Mouse (Mus musculus) thymus, adult 2 months (tissue): ENCODE measurements around the gene Abi3. TPM values are rescaled to one million over a fixed set of nuclear protein-coding genes. Genes with fewer than 3 reads are reported as not detected.

ENCODE experiments used
- DNase-seq: peaks from one replicate; pipeline ENCODE4 v3.0.0; 2021
- H3K27ac ChIP-seq: fragments of 200-500 bp; 2 replicates; pipeline ENCODE4 v1.5.1; 2012; ENCODE audit warnings: low read length, control low read depth; ENCODE audit not compliant: control insufficient read depth, insufficient read depth
- H3K27me3 ChIP-seq: fragments of 200-500 bp; 2 replicates; pipeline ENCODE4 v1.6.1; 2012; ENCODE audit warnings: mild to moderate bottlenecking, low read length, moderate library complexity, mixed read lengths; ENCODE audit not compliant: control insufficient read depth, insufficient read depth
- H3K36me3 ChIP-seq: fragments of 200-500 bp; 2 replicates; pipeline ENCODE4 v1.6.1; 2012; ENCODE audit warnings: mild to moderate bottlenecking, low read length, moderate library complexity; ENCODE audit not compliant: control insufficient read depth, insufficient read depth
- H3K4me1 ChIP-seq: fragments of 200-500 bp; replicated peaks from 2 replicates; pipeline ENCODE4 v1.6.1; 2012; ENCODE audit warnings: low read length; ENCODE audit not compliant: control insufficient read depth, insufficient read depth
- H3K4me3 ChIP-seq: fragments of 200-500 bp; 2 replicates; pipeline ENCODE4 v1.5.1; 2012; ENCODE audit warnings: mild to moderate bottlenecking, low read length, control low read depth, moderate library complexity; ENCODE audit not compliant: control insufficient read depth, insufficient read depth
- CTCF ChIP-seq: fragments of 200-500 bp; IDR thresholded peaks from 2 replicates; pipeline ENCODE4 v1.5.1; 2012; ENCODE audit warnings: mild to moderate bottlenecking, control low read depth, low read length, moderate library complexity, borderline replicate concordance; ENCODE audit not compliant: control insufficient read depth, poor library complexity, insufficient read depth; ENCODE audit errors: extremely low read depth
- POLR2A ChIP-seq: fragments of 200-500 bp; IDR thresholded peaks from 2 replicates; pipeline ENCODE4 v1.6.1; 2012; ENCODE audit warnings: mild to moderate bottlenecking, low read length, control low read depth, moderate library complexity; ENCODE audit not compliant: control insufficient read depth, poor library complexity, insufficient read depth; ENCODE audit errors: extremely low read depth
- whole genome bisulfite sequencing: fragments of 180-500 bp; shearing (Covaris S2); methylation state at CpG from one replicate; pipeline ENCODE4 v1.1.7; 2018; 5-methylcytosine and 5-hydroxymethylcytosine counted together
- polyA plus RNA-seq: library from polyadenylated mRNA; depleted of rRNA; stranded (reverse); fragments of >200 nt; gene quantifications from 2 replicates; pipeline ENCODE4 v1.2.3, GENCODE M21; 2012

Abi3 gene
- polyA plus RNA-seq, 1 experiment, result 606 TPM

GRCm38 (mm10) chr11:95821511-95821910 is 20.8 kb downstream of the Abi3 start:
- peaks cover 5% of the 10 kb centered on the region; the same call in 1 of the 2 replicates for H3K27me3 ChIP-seq
- TF ChIP-seq CTCF (no peak), POLR2A (no peak)
- 95% methylated on average over 3 of the region's 3 CpGs for WGBS

GRCm38 (mm10) chr11:95819138-95819537 is 23.1 kb downstream of the Abi3 start:
- Histone ChIP-seq H3K4me3 (no peak overlapping the region), H3K27me3 (no peaks in the 10 kb centered on the region), H3K27ac (no peak overlapping the region), H3K36me3 (no peaks in the 10 kb centered on the region), H3K4me1 (0 out of 2 replicates have a peak, but pooled peaks cover 3% of the 10 kb centered on the region)
- DNase-seq, result no peak
- TF ChIP-seq CTCF (no peak), POLR2A (no peak)
- WGBS, result 97% methylated on average over 8 of the region's 8 CpGs

More at GRCm38 (mm10) chr11:95821511-95821910, 20.8 kb downstream of the Abi3 start:
- no peaks in the 10 kb centered on the region for H3K36me3 ChIP-seq
- H3K4me1 ChIP-seq, result peaks cover 12% of the 10 kb centered on the region
- H3K4me3 ChIP-seq, result no peak overlapping the region
- H3K27ac ChIP-seq, result no peak overlapping the region
- no peak for DNase-seq

GRCm38 (mm10) chr11:95815412-95815811 is 26.9 kb downstream of the Abi3 start:
- TF ChIP-seq POLR2A, result no peak
- no peak for TF ChIP-seq CTCF
- no peaks in the 10 kb centered on the region for H3K4me1 ChIP-seq
- no peak overlapping the region for H3K4me3 ChIP-seq
- 89% methylated on average over 9 of the region's 9 CpGs for WGBS
- H3K27me3 ChIP-seq, result no peaks in the 10 kb centered on the region
- H3K27ac ChIP-seq, result no peak overlapping the region
- H3K36me3 ChIP-seq, result no peaks in the 10 kb centered on the region
- no peak for DNase-seq

GRCm38 (mm10) chr11:95814857-95815256 is 27.4 kb downstream of the Abi3 start:
- no peaks in the 10 kb centered on the region for H3K36me3 ChIP-seq
- no peak for DNase-seq
- H3K27me3 ChIP-seq, result no peaks in the 10 kb centered on the region
- H3K27ac ChIP-seq, result no peak overlapping the region
- no peaks in the 10 kb centered on the region for H3K4me1 ChIP-seq
- TF ChIP-seq POLR2A (no peak), CTCF (no peak)
- WGBS, result 87% methylated on average over 5 of the region's 5 CpGs
- no peak overlapping the region for H3K4me3 ChIP-seq

- TF ChIP-seq CTCF, result no peak
- TF ChIP-seq POLR2A, result no peak
- H3K27me3 ChIP-seq, result no peaks in the 10 kb centered on the region
- H3K4me1 ChIP-seq, result no peaks in the 10 kb centered on the region
- no peak overlapping the region for H3K27ac ChIP-seq
- no peaks in the 10 kb centered on the region for H3K36me3 ChIP-seq
- DNase-seq, result no peak
- no peak overlapping the region for H3K4me3 ChIP-seq
- WGBS, result 93% methylated on average over 2 of the region's 2 CpGs
Observed at GRCm38 (mm10) chr11:95814101-95814500, 28.2 kb downstream of the Abi3 start.

- no peaks in the 10 kb centered on the region for H3K4me1 ChIP-seq
- H3K27me3 ChIP-seq, result no peaks in the 10 kb centered on the region
- no peaks in the 10 kb centered on the region for H3K36me3 ChIP-seq
- no peak for TF ChIP-seq POLR2A
- TF ChIP-seq CTCF, result no peak
- no peak overlapping the region for H3K4me3 ChIP-seq
- no peak for DNase-seq
- 94% methylated on average over 4 of the region's 4 CpGs for WGBS
- no peak overlapping the region for H3K27ac ChIP-seq
Observed at GRCm38 (mm10) chr11:95812224-95812623, 30.1 kb downstream of the Abi3 start.

- TF ChIP-seq POLR2A (no peak), CTCF (no peak)
- Histone ChIP-seq H3K4me1 (no peaks in the 10 kb centered on the region), H3K27me3 (no peaks in the 10 kb centered on the region), H3K36me3 (no peaks in the 10 kb centered on the region), H3K27ac (no peak overlapping the region), H3K4me3 (no peak overlapping the region)
- WGBS, result 97% methylated on average over 6 of the region's 6 CpGs
- no peak for DNase-seq
Observed at GRCm38 (mm10) chr11:95811741-95812140, 30.5 kb downstream of the Abi3 start.
